Mouse (Mus musculus): Measurements from ENCODE around the gene Nkd1. TPM values are rescaled to one million over a fixed set of nuclear protein-coding genes. Genes with fewer than 3 reads are reported as not detected.

The Nkd1 gene
- total RNA-seq, 2 experiments from 2014 or later = 10.8 to 15.0 TPM

DNA sequence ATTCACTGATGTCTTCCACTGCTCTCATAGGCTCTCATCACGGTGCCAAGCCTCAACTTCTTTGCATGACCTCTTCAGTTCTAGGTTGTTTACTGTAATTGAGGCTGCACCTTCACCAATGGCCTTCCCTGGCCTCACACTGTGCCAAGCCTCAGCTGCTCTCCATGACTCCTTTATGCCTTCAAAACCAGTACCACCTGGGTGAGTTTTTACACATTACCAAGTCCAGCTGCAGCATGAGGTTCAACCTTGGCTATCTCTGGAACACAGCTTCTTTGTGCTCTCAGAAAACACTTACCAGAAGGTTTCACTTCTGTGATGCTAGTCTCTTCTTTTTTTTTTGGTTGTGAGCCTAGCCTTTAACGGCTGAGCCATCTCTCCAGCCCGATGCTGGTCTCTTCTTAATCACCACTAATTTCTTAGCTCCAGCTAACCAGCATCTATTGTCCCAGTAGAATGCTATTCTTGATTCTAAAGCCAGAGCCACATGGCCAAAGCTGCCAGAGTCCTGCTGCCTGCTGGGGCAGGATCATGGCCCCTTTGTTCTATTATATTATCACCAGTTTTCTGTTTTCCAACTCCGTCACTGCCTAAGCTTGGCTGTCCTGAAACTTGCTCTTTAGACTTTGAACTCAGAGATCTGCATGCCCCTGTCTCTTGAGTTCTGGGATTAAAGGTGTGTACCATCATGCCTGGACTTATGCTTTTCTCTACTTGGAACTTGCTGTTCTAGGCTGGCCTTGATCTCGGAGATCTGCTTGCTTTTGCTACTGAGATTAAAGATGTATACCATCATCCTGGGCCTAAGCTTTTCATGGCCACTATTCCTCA is 121.8 kb downstream of the Nkd1 start:
- no peak for DNase-seq (ENCODE audit: extremely low spot score in 1 of 2, low spot score in 1 of 2)

Other genes starting within 250 kb of the Nkd1 start
- gene Adcy7, start 249.0 kb upstream of the Nkd1 start, total RNA-seq (2021) = 1 to 10 TPM; 2.7 to 3.2 TPM
- 10 to 100 TPM; 53.3 to 55.2 TPM for gene Brd7, start 159.2 kb upstream of the Nkd1 start, total RNA-seq (2021)
- gene Snx20, start 114.8 kb downstream of the Nkd1 start, total RNA-seq (2021) = 1 to 10 TPM; 1.2 to 1.6 TPM
- gene Nod2, start 126.0 kb downstream of the Nkd1 start, total RNA-seq (2021) = under 1 TPM; 0.10 to 0.19 TPM
- 10 to 100 TPM; 73.2 to 77.0 TPM for gene Cyld, start 175.7 kb downstream of the Nkd1 start, total RNA-seq (2021)

All from layer of hippocampus, postnatal 25 days (tissue).